Mouse (Mus musculus): ENCODE data around the gene Rps6ka6. TPM values are rescaled to one million over a fixed set of nuclear protein-coding genes. Genes with fewer than 3 reads are reported as not detected.

Rps6ka6 gene
- polyA plus RNA-seq (2016; fragmentation: Nextera tagmentation; extraction: Ambion mirVana): 93.3 and 114 TPM in 2 replicates

DNA sequence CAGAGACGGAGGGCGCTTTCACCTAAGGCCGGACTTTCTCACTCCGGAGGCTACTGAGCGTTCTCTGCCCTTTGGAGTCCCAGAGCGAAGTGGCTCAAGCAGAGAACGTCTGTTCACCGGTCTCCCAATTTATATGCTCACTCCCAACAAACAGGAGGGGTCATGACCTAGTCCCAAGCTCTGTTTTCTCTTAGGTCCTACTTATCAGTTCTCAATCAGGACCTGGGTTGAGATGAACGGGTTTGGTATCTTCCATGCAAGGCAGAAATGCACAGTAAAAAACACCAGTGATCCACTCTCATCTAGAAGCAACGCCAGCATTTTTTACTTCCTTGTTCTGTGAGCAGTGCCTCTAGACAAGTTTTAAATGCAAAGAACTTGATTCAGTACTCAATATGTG, at the start of gene Rps6ka6:
Gene Rps6ka6, minus strand, starts transcription at position 101 of the 400 bp plus-strand sequence.
- Histone ChIP-seq H3K27ac (no peak within 1 kb of the TSS), H3K9me3 (replicated peaks) (no peaks in the 10 kb centered on the region), H3K27me3 (ENCODE audit: low read depth, poor library complexity, severe bottlenecking) (no peaks in the 10 kb centered on the region), H3K36me3 (no peaks in the 10 kb centered on the region), H3K4me1 (no peaks in the 10 kb centered on the region), H3K4me3 (no peak within 1 kb of the TSS)
- no peak for DNase-seq (ENCODE audit: low spot score)
- WGBS: 56% methylated on average over 10 of the region's 10 CpGs

DNA sequence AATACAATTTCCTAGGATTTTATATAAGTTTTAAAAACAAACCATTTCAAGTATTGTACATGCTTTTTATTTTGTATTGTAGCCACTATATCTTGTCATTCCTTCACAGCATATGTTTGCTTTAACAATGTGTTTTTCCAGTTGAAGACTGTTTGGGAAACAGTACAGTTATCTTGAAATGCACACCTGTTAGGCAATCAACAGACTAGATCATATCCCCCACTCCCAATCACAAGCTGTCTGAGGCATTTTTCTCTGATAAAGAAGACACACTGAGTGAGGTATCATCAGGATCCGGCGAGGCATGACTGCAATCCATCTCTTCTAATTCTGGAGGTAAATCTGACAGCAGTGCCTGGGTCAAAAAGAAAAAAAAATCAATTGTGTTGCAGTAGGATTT, 39.3 kb upstream of the Rps6ka6 start:
- Histone ChIP-seq H3K36me3 (no peaks in the 10 kb centered on the region), H3K4me1 (no peaks in the 10 kb centered on the region), H3K9me3 (replicated peaks) (no peaks in the 10 kb centered on the region), H3K4me3 (no peak overlapping the region), H3K27ac (no peak overlapping the region), H3K27me3 (ENCODE audit: low read depth, poor library complexity, severe bottlenecking) (no peaks in the 10 kb centered on the region)
- WGBS: 93% methylated on average over 2 of the region's 2 CpGs
- no peak for DNase-seq (ENCODE audit: low spot score)

- H3K27me3 ChIP-seq (ENCODE audit: low read depth, poor library complexity, severe bottlenecking): no peaks in the 10 kb centered on the region
- no peaks in the 10 kb centered on the region for H3K36me3 ChIP-seq
- no peaks in the 10 kb centered on the region for H3K9me3 ChIP-seq (replicated peaks)
- no peak overlapping the region for H3K4me3 ChIP-seq
- 80% methylated on average over 1 of the region's 1 CpGs for WGBS
- no peak overlapping the region for H3K27ac ChIP-seq
- DNase-seq (ENCODE audit: low spot score): no peak
- no peaks in the 10 kb centered on the region for H3K4me1 ChIP-seq
These were observed 19.6 kb downstream of the Rps6ka6 start for GRCm38 (mm10) chrX:111518206-111518605.

- no peaks in the 10 kb centered on the region for H3K27me3 ChIP-seq (ENCODE audit: low read depth, poor library complexity, severe bottlenecking)
- H3K27ac ChIP-seq: peak overlapping the region; percentile 92
- H3K9me3 ChIP-seq (replicated peaks): no peaks in the 10 kb centered on the region
- no peaks in the 10 kb centered on the region for H3K4me1 ChIP-seq
- H3K36me3 ChIP-seq: no peaks in the 10 kb centered on the region
- no peak for DNase-seq (ENCODE audit: low spot score)
- WGBS: 29% methylated on average over 12 of the region's 12 CpGs
- peak overlapping the region; percentile 65 for H3K4me3 ChIP-seq
These were observed 74.1 kb downstream of the Rps6ka6 start for GRCm38 (mm10) chrX:111463565-111464093.

- Histone ChIP-seq H3K27ac (peak overlapping the region; percentile 92), H3K9me3 (replicated peaks) (no peaks in the 10 kb centered on the region), H3K27me3 (ENCODE audit: low read depth, poor library complexity, severe bottlenecking) (no peaks in the 10 kb centered on the region), H3K4me1 (no peaks in the 10 kb centered on the region), H3K4me3 (peak overlapping the region; percentile 65), H3K36me3 (no peaks in the 10 kb centered on the region)
- peak; percentile 78 for DNase-seq (ENCODE audit: low spot score)
- WGBS: 11% methylated on average over 22 of the region's 72 CpGs
These were observed 74.8 kb downstream of the Rps6ka6 start for GRCm38 (mm10) chrX:111462833-111463564.

DNA sequence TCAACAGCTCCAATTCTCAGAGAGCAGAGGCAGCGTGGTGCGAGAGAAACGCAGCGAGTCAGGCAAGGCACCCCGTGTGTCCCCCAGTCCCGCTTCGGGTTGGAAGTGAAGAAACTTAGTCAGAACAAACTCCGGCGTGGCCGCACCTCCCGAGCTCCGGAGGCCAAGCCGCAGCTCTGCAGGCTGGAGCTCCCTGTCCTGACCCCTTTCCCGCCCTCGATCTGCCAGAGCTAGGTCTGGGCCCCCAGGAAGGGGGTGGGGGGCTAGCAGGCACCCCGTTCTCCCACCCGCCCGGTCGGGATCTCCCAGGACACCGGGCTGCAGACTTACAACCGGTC, 75.3 kb downstream of the Rps6ka6 start:
- Histone ChIP-seq H3K27ac (peak overlapping the region; percentile 92), H3K4me3 (peak overlapping the region; percentile 65), H3K36me3 (no peaks in the 10 kb centered on the region), H3K4me1 (no peaks in the 10 kb centered on the region), H3K27me3 (ENCODE audit: low read depth, poor library complexity, severe bottlenecking) (no peaks in the 10 kb centered on the region), H3K9me3 (replicated peaks) (no peaks in the 10 kb centered on the region)
- peak; percentile 53 for DNase-seq (ENCODE audit: low spot score)
- 14% methylated on average over 20 of the region's 21 CpGs for WGBS

- Histone ChIP-seq H3K4me3 (peak overlapping the region; percentile 65), H3K36me3 (no peaks in the 10 kb centered on the region), H3K27me3 (ENCODE audit: low read depth, poor library complexity, severe bottlenecking) (no peaks in the 10 kb centered on the region), H3K9me3 (replicated peaks) (no peaks in the 10 kb centered on the region), H3K27ac (peak overlapping the region; percentile 92), H3K4me1 (no peaks in the 10 kb centered on the region)
- WGBS: 7% methylated on average over 8 of the region's 8 CpGs
- DNase-seq (ENCODE audit: low spot score): no peak
These were observed 75.7 kb downstream of the Rps6ka6 start for GRCm38 (mm10) chrX:111462092-111462491.

DNA sequence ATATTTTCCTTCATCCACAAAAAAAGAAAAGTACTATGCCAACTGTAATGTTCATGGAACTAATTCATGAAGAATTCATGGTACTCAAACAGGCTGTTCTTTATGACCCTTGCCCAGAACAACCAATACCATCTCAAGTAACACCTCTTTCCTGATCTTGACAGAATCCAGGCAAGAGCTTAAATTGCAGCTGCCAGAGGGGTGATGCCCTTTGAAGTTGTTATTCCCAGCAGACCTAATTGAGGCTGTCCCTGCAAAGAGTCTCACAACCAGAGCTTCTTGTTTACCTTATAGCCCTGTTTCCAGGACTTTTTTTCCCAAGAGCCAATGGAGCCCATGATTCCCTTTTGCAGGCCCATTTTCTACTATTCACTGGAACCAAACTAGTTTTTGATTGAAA, 77.6 kb downstream of the Rps6ka6 start:
- peak; percentile 33 for DNase-seq (ENCODE audit: low spot score)
- no peaks in the 10 kb centered on the region for H3K36me3 ChIP-seq
- H3K27me3 ChIP-seq (ENCODE audit: low read depth, poor library complexity, severe bottlenecking): no peaks in the 10 kb centered on the region
- no peak overlapping the region for H3K27ac ChIP-seq
- no peaks in the 10 kb centered on the region for H3K4me1 ChIP-seq
- no peaks in the 10 kb centered on the region for H3K9me3 ChIP-seq (replicated peaks)
- H3K4me3 ChIP-seq: no peak overlapping the region; the same call in 1 of the 2 replicates

GRCm38 (mm10) chrX:111436571-111436970, 101.2 kb downstream of the Rps6ka6 start:
- DNase-seq (ENCODE audit: low spot score): no peak
- no peaks in the 10 kb centered on the region for H3K4me1 ChIP-seq
- peaks cover 6% of the 10 kb centered on the region; the same call in 1 of the 2 replicates for H3K36me3 ChIP-seq
- no peaks in the 10 kb centered on the region for H3K9me3 ChIP-seq (replicated peaks)
- no peak overlapping the region for H3K27ac ChIP-seq
- no peaks in the 10 kb centered on the region for H3K27me3 ChIP-seq (ENCODE audit: low read depth, poor library complexity, severe bottlenecking)
- no peak overlapping the region for H3K4me3 ChIP-seq

GRCm38 (mm10) chrX:111414775-111415174, 123.0 kb downstream of the Rps6ka6 start:
- WGBS: 92% methylated on average over 4 of the region's 4 CpGs
- no peak for DNase-seq (ENCODE audit: low spot score)
- H3K27ac ChIP-seq: no peak overlapping the region
- no peaks in the 10 kb centered on the region for H3K4me1 ChIP-seq
- no peak overlapping the region for H3K4me3 ChIP-seq
- no peaks in the 10 kb centered on the region for H3K36me3 ChIP-seq
- H3K9me3 ChIP-seq (replicated peaks): no peaks in the 10 kb centered on the region
- no peaks in the 10 kb centered on the region for H3K27me3 ChIP-seq (ENCODE audit: low read depth, poor library complexity, severe bottlenecking)

- Histone ChIP-seq H3K9me3 (replicated peaks) (no peaks in the 10 kb centered on the region), H3K4me1 (no peaks in the 10 kb centered on the region), H3K27ac (no peak overlapping the region), H3K4me3 (no peak overlapping the region), H3K27me3 (ENCODE audit: low read depth, poor library complexity, severe bottlenecking) (no peaks in the 10 kb centered on the region), H3K36me3 (0 out of 2 replicates have a peak, but pooled peaks cover 2% of the 10 kb centered on the region)
- no peak for DNase-seq (ENCODE audit: low spot score)
- WGBS: 94% methylated on average over 2 of the region's 2 CpGs
These were observed 132.9 kb downstream of the Rps6ka6 start for GRCm38 (mm10) chrX:111404816-111405215.

DNA sequence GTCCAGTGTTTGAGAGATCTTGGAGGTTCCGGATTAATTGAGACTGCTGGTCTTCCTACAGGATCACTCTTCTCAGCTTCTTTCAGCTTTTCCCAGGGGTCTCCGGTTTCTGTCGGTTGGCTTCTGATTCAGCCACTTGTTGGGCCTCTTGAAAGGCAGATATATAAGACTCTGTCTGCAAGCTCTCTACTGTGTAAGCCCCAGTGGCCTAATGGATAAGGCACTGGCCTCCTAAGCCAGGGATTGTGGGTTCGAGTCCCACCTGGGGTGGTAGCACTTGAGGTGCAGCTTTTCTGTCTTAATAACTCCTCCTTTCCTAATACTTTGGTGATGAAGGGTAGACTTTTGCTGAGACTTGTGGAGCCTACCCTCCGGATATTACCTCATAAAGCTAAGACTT, 160.7 kb downstream of the Rps6ka6 start:
- 76% methylated on average over 5 of the region's 5 CpGs for WGBS
- no peaks in the 10 kb centered on the region for H3K36me3 ChIP-seq

DNA sequence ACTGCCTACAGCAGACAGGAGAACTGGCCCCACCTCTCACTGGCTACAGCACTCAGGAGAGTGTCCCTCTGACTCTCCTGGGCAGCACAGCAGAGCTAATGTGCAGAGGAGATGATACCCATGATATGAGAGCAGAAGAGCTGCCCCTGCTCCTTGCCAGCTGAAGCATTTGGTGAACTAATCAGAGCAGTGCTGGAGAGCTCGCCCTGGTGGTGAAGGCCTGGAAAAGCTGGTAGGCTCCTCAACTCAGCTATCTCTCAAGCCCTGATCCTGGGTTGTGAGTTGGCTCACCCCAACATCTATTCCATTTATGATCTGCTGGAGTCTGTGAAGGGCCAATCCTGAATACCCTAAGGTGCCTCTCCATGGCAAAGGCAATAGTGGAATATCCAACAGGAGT, 163.6 kb downstream of the Rps6ka6 start:
- DNase-seq (ENCODE audit: low spot score): no peak
- H3K9me3 ChIP-seq (replicated peaks): no peaks in the 10 kb centered on the region
- H3K4me1 ChIP-seq: 0 out of 2 replicates have a peak, but pooled peaks cover 3% of the 10 kb centered on the region
- 50% methylated on average over 1 of the region's 1 CpGs for WGBS
- no peak overlapping the region for H3K27ac ChIP-seq
- H3K4me3 ChIP-seq: no peak overlapping the region
- H3K36me3 ChIP-seq: no peaks in the 10 kb centered on the region
- H3K27me3 ChIP-seq (ENCODE audit: low read depth, poor library complexity, severe bottlenecking): no peaks in the 10 kb centered on the region

More for the DNA sequence above, 160.7 kb downstream of the Rps6ka6 start:
- no peak overlapping the region for H3K4me3 ChIP-seq
- H3K27me3 ChIP-seq (ENCODE audit: low read depth, poor library complexity, severe bottlenecking): no peaks in the 10 kb centered on the region
- no peak for DNase-seq (ENCODE audit: low spot score)
- H3K9me3 ChIP-seq (replicated peaks): no peaks in the 10 kb centered on the region
- H3K27ac ChIP-seq: no peak overlapping the region
- H3K4me1 ChIP-seq: 0 out of 2 replicates have a peak, but pooled peaks cover 3% of the 10 kb centered on the region
